Mouse (Mus musculus): ENCODE measurements around the gene Ankrd54.

The Ankrd54 gene

DNA sequence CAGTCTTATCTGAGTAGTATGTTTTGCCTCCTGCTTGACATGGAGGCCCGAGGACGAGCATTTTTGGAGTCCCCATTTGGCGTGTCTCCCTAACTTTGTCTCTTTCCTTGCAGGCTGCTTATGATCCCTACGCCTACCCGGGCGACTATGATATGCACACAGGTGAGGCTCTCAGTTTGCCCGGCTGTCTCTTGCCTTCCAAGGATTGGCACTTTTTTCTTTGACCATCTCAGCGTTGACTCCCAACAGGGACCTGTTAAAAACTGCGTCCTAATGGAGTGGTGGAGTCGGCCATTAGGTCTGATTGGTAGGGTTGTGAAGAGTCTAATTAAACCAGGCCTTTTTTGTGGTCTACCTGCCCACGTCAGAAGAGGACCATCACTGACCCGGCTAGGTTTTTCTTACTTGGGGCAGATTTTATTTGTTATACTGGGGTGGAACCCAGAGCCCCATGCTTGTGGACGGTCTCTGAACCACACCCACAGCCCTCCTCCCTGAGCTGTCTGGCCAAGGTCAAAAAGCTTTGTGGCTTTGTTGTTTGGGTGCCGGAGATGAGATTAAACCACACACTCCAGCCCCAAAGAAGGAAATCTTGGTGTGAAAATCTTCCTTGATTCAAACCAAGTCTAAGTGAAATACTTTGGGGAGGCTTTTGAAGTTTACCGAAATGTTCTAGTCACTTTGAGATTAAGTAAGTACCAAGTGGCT is 13.1 kb upstream of the Ankrd54 start:
- DNase-seq (ENCODE audit: low spot score in 2 of 2) = peak in 1 of 2 experiments; percentile 36

DNA sequence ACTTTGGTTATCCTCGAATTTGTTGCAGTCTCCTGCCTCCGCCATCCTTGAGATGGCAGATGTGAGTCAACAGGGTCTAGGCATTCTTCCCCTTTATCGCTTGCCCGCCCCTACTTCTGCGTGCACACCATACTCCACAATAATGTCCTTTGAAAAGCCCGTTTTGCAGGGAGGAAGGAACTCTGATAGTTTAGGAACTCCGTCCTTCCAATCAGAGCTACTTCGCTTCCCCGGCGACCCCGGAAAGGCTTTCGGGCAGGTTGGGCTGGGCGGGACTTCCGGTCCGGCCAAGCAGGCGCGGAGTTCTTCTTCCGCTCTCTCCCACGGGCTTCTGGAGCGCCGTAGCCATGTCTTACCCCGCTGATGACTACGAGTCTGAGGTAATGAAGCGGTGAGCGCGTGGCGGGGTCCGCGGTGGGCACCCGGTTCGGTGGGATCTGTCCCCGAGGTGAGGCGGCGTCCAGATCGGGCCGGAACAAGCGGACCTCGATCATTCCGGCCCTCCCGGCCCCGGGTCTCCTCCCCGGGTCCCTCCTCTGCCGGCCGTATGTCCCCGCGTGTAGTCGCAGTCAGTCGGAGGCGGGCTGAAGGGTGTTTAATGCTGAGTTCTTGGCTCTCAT is 12.3 kb upstream of the Ankrd54 start, which contains the start of gene Eif3l:
Gene Eif3l, plus strand, starts transcription at position 267 of the 620 bp plus-strand sequence.
- DNase-seq (ENCODE audit: low spot score in 2 of 2) = peak; percentile 75 to 89

DNA sequence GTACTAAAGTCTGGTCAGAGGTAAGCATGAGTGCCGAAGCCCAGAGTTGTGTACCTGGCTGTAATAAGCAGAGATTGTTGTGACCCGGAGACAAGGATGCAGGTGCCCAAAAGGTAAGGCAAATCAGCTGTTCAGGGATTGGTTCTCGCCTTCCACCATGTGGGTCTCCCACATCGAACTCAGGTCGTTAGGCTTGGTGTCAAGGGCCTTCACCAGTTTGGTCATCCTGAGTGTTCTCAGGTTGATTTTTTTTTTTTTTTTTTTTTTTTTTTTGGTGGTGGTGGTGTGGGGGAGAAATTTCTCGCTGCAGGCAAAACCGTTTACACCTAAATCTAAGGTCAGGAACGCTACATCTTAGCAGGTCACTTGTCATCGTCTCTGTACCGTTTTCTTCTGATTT is 11.8 kb upstream of the Ankrd54 start:
- DNase-seq (ENCODE audit: low spot score in 2 of 2) = no peak

DNA sequence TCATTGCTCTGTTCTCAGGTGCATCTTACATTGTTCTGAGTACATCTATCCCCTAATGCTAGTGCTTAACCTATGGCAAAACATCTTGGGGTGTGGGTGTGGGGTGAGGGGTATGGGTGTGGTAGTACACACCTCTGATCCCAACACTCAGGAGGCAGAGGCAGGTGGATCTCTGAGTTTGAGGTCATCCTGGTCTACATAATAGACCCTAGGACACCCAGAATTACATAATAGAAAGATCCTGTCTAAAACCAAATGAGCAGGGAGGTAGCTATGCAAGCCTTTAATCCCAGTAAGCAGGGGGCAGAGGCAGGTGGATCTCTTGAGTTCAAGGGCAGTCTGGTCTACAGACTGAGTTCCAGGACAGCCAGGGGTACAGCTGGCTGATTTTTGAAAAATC is 11.1 kb upstream of the Ankrd54 start:
- DNase-seq (ENCODE audit: low spot score in 2 of 2) = no peak

DNA sequence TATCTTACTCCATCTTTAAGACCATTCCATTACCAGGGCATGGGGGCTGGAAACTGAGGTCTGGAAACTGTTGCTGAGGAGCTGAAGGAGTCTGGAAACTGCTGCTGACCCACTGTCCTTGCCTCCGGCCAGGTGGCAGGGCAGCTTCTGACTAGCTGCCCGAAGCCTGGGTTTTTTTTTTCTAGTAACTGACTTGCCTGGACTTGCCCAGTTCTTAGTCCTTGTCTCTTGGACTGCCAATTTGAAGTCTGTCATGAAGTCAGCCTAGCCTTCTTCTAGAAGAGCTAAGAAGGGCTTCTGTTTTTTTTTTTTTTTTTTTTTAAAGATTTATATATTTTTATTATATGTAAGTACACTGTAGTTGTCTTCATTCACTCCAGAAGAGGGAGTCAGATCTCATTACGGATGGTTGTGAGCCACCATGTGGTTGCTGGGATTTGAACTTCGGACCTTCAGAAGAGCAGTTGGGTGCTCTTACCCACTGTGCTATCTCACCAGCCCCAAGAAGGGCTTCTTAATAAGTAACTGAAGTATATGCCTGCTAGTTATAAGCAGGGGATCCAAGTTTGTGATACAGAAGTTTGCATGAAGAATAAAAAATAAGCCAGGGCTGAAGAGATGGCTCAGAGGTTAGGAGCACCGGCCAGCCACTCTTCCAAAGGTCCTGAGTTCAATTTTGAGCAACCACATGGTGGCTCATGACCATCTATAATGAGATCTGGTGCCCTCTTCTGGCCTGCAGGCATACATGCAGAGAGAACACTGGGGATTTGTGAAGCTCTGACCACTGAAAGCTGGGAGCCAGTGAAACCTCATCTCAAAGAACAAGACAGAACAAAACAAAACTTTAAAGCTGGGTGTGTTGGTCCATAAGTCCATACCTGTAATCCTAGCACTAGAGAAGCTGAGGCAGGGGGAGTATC is 8.7 kb upstream of the Ankrd54 start:
- peak in 1 of 2 experiments; percentile 56 for DNase-seq (ENCODE audit: low spot score in 2 of 2)

DNA sequence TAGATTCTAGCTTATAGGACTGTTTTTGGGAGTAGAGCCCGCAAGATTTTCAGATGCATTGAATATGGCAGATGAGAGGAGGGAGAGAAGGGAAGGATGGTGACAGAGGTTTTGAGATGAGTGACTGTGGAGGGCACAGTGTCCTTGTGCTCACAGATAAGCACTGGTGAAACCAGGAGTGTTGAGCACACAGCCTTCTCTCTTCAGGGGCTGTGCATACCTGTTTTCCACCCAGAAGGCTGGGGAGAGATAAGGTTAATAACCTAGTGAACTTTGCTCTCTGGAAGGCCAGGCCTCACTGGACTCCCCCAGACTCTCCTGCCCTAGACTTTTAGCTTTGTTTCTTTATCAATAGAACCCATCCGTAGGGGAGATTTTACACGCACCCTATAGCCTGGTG is 5.7 kb upstream of the Ankrd54 start:
- DNase-seq (ENCODE audit: low spot score in 2 of 2) = no peak

DNA sequence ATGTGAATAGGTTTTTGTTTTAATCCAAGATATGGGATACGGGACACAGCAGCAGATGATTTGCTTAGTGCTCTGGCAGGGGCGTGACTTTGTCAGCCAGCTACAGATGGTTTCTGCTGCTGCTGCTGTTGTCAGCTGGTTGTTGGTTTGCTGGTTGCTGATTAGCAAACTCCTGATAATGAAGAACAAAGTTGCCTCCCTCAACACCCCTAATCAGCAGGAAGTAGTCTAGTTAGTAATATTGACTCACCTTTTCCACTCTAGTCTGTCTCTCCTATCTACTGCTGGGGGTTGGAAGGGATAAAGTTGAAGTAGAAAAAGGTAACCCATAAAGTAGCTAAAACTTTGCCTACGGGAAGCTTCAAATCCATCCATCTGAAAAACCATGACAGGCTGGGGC is 4.9 kb upstream of the Ankrd54 start:
- no peak for DNase-seq (ENCODE audit: low spot score in 2 of 2)

DNA sequence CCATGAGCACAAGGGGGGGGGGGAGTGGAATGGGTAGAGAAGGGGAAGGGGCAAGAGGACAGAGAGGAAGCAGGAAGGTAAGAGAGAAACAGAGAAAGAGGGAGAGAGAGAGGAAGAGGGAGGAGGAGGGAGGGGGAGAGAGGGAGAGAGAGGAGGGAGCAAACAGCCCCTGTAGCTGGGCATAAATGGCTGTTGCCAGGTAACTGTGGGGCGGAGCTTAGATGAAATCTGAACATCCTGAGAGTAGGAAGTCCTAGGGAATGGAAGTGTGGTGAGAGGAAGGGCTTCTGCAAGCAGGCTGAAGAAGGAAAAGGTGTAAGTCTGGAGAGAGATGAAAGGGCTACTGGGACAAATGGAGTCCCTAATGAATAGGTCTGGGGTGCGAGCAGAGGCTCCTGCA is 3.6 kb upstream of the Ankrd54 start:
- no peak for DNase-seq (ENCODE audit: low spot score in 2 of 2)

DNA sequence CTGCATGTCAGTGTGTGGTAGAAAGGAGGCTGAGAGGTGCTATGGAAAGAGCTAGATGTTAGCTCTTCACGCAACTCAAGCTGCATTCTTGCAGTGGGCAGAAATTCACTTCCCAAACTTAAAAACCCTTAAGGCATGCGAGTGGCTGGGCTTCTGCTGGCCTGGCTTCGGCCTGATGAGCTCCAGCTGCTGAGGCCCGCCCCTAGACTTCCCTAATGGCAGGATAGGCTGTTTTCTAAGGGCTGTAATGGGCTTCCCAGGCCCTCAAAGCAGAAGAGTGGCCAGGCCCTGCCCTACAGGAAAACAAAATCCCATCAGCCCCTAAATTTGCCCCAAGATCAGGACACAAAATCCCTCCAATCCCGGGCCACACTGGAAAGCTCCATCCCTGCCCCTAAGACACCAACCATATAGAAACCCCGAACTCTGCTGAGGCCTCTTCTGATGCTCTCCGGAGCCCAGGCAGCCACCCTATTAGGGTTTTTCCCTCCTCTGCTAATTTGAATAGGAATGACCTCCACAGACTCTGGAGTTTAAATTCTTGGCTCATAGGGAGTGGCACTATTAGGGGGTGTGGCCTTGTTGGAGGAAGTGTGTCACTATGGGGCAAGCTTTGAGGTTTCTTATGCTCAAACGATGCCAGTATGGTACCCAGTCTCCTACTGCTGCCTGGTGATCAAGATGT is 2.5 kb upstream of the Ankrd54 start:
- DNase-seq (ENCODE audit: low spot score in 2 of 2) = no peak

DNA sequence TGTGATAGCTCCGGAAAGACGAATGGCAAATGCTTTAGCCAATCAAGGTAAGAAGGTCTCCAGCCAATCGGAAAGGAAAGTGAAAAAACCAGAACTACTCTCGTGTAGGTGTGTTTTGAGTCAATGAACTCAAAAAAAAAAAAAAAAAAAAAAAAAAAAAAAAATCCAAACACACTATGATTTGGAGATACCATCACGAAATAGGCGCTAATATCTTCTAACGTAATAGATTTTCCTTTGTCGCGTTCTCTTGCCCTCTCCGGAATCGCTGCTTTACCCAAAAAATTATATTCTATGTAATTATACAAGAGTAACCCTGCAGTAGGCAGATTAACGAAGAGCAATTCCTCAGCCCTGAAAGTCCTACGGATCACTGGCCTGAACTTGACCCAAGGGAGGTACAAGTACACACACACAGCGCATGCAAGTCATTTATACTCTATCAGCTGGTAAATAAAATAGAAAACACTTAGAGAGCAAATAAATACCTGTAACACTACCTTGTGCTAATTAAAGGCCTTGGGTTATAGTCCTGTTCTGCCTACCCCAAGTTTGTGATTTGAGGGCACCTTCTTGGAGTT is 557 bp upstream of the Ankrd54 start:
- DNase-seq (ENCODE audit: low spot score in 2 of 2) = no peak

DNA sequence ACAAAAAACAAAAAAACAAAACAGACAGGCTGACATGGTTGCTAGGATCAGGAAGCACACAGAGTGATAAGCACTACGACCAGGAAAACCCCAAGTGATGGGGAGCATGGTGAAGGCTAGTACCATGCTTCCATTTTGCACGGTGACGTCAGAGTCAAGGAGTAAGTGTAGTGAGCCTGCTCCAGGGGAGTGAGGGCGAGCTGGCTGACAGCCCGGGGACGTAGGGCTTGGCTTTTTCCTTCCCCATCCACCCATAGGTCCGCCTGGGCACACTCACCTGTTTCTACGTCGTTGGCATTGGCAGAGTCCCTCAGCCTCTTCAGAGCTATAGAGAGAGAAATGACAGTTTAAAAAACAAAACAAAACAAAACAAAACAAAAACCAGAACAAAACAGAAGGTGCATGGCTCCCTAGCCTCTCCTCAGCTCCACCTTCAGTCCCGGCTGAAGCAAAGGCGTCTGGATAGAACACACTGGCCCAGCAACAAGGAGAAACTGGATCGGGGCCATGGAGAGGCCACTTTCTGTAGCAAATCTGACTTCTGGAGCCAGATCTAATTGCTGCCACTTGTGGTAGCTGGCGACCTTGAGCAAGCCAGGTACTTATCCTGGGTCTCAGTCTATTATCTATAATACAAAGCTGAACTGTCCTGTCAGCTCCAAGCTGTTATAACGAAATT is 1.7 kb downstream of the Ankrd54 start:
- DNase-seq (ENCODE audit: low spot score in 2 of 2) = no peak

DNA sequence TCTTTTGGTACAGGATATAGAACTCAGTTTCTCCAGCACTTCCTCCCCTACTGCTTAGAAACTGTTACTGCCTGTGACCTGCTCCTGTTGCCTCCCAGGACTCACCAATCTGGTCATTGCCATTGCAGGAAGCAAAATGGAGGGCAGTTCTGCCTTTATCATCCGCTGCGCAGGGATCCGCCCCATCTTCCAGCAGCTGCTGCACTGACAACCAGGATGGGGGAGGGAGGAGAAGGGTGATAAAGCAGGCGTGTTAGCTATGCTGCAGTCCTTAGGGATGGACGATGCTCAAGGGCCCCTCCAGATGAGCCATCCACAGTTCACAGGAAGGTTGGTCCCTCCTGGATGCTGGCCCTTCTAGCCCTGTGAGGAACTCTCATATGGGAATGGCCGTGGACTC is 4.8 kb downstream of the Ankrd54 start:
- DNase-seq (ENCODE audit: low spot score in 2 of 2) = peak in 1 of 2 experiments; percentile 45

DNA sequence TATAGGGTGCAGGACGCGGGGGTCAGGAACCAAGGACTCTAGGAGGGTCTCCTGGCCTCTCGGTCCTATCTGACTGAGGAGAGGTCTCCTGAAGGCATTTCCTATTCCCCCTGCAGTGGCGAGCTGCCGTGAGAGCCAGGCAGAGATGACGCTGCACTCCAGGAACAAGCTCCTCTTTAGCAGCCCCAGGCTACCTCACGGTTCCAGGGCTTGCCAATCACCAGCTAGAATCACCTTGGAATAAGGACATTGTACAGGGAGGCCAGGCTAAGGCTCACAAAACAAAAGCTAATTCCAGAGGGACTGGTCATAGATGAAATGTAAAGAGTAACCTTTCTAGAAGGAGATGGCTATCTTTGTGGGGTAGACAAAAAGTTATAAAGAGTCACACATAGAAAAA is 6.1 kb downstream of the Ankrd54 start:
- no peak for DNase-seq (ENCODE audit: low spot score in 2 of 2)

DNA sequence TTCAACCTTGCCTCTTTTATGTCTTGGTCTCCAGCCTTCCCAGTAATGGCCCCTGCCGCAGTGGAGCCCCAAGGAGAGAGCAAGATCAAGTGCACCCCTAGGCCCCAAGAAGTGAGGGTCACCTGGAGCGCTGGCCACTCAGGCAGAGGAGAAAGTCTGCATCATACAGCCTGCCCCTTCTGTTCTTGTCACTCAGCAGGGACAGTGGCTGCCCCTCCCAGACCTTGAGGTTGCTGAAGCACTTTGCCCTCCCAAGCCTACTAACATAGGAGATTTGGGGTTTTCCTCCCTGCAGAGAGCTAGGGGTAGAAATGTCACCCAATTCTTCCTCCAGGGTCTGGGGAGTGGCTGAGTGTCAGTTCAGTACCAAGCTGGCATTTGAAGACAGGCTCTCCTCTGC is 10.3 kb downstream of the Ankrd54 start:
- no peak for DNase-seq (ENCODE audit: low spot score in 2 of 2)

DNA sequence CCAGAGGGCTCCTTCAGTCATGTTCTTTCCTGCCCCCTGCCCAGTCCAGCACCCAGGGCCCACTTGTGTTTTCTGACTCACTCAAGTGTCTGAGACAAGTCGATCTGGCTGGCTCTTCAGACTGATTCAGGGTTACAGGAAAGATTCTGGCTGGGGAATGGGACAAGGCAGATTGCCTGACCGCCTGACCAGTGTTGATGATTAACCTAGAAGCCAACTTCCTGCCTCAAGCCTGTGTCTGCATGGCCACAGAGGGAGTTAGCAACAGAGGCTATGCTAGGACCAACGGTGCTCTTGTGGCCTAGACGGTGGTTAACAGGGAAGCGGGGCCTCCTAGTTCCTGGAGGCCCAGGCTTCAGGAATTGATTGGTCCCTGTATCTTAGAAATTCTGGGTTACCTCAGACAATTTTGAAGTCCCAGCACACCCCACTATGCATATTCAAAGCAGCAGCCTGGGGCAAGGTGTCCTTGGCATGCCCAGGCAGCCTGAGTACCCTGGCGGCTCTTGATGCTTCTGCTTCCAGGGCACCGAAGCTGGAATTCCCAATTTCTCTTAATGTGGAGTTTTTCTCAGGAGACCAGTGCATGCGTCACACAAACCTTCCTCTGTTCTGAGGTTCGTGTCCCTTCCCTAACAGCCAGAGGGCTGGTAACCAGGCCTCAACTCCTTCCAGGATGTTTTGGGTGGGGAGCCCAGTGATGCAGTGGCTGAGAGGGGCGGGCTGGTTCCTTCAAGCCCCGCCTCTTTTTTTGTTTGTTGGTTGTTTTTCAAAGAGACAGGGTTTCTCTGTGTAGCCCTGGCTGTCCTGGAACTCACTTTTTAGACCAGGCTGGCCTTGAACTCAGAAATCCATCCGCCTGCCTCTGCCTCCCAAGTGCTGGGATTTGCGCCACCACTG is 11.0 kb downstream of the Ankrd54 start:
- DNase-seq (ENCODE audit: low spot score in 2 of 2) = no peak

DNA sequence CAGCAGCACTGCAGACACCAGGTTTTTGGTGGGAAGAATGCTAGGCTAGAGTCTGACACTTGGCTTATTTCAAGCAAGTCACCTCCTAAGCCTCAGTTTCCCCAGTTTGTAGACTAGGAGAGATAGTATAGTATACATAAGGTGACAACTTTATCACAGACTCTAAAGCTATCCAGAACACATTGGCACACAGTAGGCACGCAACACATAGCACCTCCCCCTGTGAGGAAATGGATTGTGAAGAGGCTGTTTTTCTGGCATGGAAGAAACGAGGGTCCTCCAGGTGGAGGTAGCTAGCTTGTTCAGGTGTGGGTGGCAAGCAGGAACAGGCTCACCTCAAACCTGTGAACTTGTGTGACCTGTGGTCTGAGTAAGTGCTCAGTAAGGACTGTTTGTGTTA is 11.7 kb downstream of the Ankrd54 start:
- DNase-seq (ENCODE audit: low spot score in 2 of 2) = no peak

DNA sequence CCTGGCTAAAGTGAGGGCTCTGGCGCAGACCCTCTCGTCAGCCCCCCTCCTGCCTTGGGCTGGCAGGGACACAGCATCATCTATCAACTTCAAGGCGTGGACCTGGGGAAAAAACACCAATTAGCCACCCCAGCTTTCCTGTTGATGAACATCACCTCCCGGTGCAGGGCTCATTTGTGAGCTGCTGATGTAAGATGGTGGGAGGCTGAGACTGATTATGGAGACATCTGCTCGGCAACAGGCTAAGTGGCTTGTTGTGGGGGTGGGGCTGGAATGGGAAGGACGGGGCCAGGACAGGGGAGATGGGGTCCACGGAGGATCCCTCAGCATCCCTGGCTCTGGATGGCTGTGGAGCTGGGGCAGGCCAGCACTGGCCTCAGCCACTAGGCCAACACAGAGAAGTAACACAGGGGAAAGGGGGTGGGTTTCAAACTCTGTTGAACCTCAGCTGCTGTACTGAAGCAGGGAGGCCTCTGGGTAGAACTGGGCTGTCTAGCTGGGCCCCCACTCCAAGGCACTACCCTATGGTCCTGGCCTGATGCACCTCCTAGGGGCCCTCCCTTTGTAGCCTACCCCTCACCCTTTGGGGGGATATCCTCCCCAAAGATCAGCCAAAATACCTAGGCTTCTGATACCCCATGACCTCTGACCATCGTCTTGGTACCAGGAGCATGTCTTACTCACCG is 12.4 kb downstream of the Ankrd54 start:
- no peak for DNase-seq (ENCODE audit: low spot score in 2 of 2)

DNA sequence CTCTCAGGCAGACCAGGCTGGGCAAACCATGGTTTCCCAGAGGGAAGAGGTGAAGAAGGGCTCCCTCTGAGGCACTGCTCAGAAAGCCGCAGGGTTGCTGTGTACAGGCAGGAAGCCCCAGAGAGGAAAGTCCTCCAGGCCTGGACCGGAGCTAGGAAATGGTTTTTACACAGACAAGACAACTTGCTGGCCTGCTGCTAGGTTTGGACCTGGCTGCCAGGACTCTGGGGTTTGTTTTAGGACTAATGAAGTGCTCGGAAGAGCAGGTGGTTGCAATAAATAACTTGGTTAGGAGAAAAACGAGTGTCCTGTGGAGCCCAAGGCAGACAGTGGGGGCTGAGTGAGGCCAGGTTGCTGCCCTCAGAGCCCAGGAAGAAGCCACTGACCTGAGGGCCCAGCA is 14.5 kb downstream of the Ankrd54 start:
- no peak for DNase-seq (ENCODE audit: low spot score in 2 of 2)

DNA sequence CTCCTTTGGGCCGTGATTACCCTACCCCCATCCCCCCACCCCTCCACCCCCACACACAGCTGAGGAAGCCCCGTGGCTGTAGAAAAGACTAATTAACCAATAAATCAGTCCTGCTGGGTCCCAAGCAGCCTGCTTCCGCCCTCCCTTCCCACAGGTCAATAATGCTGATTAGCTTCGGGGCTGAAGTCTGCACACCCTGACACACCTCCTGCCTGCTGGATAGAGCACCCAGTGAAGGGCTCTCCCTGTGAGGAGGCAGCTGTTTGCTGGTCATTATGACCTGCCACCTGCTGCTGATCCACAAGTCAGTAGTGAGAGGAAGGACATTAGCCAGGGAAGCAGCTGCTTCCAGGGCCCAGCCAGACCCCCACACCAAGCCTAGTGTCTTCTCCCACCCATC is 17.9 kb downstream of the Ankrd54 start:
- no peak for DNase-seq (ENCODE audit: low spot score in 2 of 2)

Data from spleen, postnatal 10 days (tissue).